Mouse (Mus musculus) ES-Bruce4 (cell line): Measurements from ENCODE around the gene Anapc15-ps.

ENCODE experiments used
- CTCF ChIP-seq: IDR thresholded peaks from one replicate; pipeline ENCODE4 v1.8.1; 2011; ENCODE audit warnings: low read depth, low read length
- EP300 ChIP-seq: IDR thresholded peaks from 2 replicates; pipeline ENCODE4 v1.6.1; 2011; ENCODE audit warnings: low read depth, low read length; ENCODE audit not compliant: insufficient read depth
- POLR2A ChIP-seq: IDR thresholded peaks from one replicate; pipeline ENCODE4 v1.8.1; 2011; ENCODE audit warnings: low read length; ENCODE audit not compliant: insufficient read depth

DNA sequence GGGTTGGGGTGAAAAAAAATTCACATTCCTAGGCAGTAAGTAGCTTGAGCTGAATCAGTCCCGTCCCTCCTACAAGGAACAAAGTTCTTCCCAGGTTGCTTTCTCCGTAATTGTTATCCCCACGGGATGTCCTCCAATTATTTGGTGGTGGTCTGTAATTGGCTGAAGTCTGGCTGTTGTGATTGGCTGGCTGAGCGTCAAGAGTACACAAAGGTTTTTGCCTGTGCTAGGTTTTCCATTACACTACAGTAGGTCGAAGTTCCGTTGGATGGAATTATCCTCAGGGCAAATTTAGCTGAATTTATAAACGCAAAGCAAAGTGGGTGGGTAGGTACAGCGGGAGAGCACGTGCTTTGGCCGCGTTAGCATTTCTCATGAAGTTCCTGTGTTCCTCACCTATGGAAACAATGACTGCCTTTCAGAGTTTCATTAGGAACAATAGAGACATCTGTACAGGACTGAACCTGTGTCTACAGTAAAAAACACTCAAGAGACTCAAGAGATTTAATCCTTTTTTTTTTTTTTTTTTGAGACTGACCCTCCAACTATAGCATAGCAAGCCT lies 24.8 kb downstream of the Anapc15-ps start:
- TF ChIP-seq POLR2A (no peak), CTCF (no peak), EP300 (no peak)
